Mouse (Mus musculus): ENCODE results near the gene Hmces. TPM values are rescaled to one million over a fixed set of nuclear protein-coding genes. Genes with fewer than 3 reads are reported as not detected.

Gene Hmces
- polyA plus RNA-seq, 1 experiment from 2014 or later: 47.6 TPM

DNA sequence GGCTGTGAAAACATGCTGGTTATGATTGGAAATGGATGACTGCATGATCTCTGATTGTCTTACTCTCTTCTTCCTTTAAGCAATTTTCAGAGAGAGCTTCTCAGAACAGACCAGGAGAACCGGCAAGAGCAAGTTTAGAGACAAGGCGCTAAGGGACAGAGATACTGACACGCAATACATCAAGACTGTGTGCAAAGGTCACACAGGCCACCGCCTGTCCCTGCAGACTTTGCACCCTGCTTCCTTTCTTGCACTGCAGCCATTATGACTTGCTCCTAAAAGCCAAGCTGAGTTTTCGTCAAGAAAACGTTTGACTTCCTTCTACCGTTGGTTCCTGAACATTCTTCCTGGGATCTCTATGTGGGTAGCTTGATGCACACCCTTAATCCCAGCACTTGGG lies 38.2 kb upstream of the Hmces start:
- no peaks in the 10 kb centered on the region for H3K27me3 ChIP-seq (ENCODE audit: control insufficient read depth, insufficient read depth, low read length)
- WGBS: 93% methylated on average over 7 of the region's 7 CpGs

DNA sequence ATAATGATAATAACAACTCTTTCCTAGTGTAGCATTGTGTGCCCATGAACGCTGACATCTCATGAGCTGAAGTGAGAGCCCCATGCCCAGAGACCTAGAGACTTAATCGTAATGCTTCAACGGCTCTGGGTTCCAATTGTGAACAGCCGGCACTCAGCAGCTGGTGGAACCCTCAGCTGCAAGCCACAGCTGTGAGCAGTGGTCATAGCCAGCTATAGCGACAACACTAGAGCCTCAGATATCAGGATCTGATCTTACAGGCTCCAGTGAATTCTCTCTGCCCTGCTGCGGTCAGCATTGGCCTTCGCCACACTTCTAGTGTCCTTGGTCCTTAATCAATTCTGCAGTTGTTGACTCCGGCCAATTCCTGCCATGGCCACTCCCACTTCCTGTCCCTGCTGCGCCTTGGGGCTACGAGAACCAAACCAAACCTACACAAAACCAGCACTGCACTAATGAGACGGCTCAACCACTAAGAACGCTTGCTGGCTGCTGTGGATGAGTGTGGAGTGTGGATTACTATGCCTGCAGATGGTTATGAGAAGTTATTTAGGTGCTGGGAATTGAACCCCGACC lies 37.6 kb upstream of the Hmces start:
- no peak overlapping the region for H3K4me2 ChIP-seq
- no peak overlapping the region for H3K9ac ChIP-seq (ENCODE audit: low read length)
- H3K36me3 ChIP-seq (ENCODE audit: control insufficient read depth, insufficient read depth, low read length): no peaks in the 10 kb centered on the region
- ATAC-seq (ENCODE audit: low FRiP score) (no peak), DNase-seq (ENCODE audit: low spot score, missing footprints) (no peak)
- no peaks in the 10 kb centered on the region for H3K4me1 ChIP-seq (ENCODE audit: control insufficient read depth, insufficient read depth, low read length)
- 84% methylated on average over 13 of the region's 13 CpGs for WGBS
- H3K4me3 ChIP-seq (ENCODE audit: low read depth, low read length): no peak overlapping the region
- H3K9me3 ChIP-seq (ENCODE audit: control insufficient read depth, low read length): no peaks in the 10 kb centered on the region
- no peak overlapping the region for H3K27ac ChIP-seq (ENCODE audit: low read depth, low read length)
- H3K27me3 ChIP-seq (ENCODE audit: control insufficient read depth, insufficient read depth, low read length): no peaks in the 10 kb centered on the region

More for the DNA sequence above, 38.2 kb upstream of the Hmces start:
- Histone ChIP-seq H3K4me2 (no peak overlapping the region), H3K9ac (ENCODE audit: low read length) (no peak overlapping the region), H3K36me3 (ENCODE audit: control insufficient read depth, insufficient read depth, low read length) (no peaks in the 10 kb centered on the region), H3K4me1 (ENCODE audit: control insufficient read depth, insufficient read depth, low read length) (no peaks in the 10 kb centered on the region), H3K27ac (ENCODE audit: low read depth, low read length) (no peak overlapping the region), H3K9me3 (ENCODE audit: control insufficient read depth, low read length) (no peaks in the 10 kb centered on the region), H3K4me3 (ENCODE audit: low read depth, low read length) (no peak overlapping the region)
- no peak for DNase-seq (ENCODE audit: low spot score, missing footprints)
- no peak for ATAC-seq (ENCODE audit: low FRiP score)

DNA sequence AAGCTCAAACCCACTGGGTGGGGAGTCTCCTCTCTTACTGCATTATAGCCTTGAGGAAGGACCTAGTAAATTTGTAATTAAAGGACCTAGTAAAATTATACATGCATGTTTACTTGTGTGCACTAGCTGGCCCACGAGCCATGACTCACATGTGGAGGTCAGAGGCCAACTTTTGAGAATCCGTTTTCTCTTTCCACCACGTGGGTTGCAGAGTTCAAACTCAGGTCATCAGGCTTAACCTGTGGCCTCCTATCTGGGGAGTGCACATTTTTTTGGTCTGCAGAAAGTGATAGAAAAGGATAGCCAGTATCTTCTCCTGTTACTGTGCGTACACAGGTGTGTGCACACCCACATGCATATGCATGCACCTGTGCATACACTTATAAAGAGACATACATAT lies 34.7 kb upstream of the Hmces start:
- 64% methylated on average over 4 of the region's 4 CpGs for WGBS
- H3K4me2 ChIP-seq: no peak overlapping the region
- no peaks in the 10 kb centered on the region for H3K27me3 ChIP-seq (ENCODE audit: control insufficient read depth, insufficient read depth, low read length)
- H3K9me3 ChIP-seq (ENCODE audit: control insufficient read depth, low read length): no peaks in the 10 kb centered on the region
- no peak overlapping the region for H3K4me3 ChIP-seq (ENCODE audit: low read depth, low read length)
- no peak overlapping the region for H3K27ac ChIP-seq (ENCODE audit: low read depth, low read length)
- ATAC-seq (ENCODE audit: low FRiP score) (no peak), DNase-seq (ENCODE audit: low spot score, missing footprints) (no peak)
- no peaks in the 10 kb centered on the region for H3K36me3 ChIP-seq (ENCODE audit: control insufficient read depth, insufficient read depth, low read length)
- no peak overlapping the region for H3K9ac ChIP-seq (ENCODE audit: low read length)
- no peaks in the 10 kb centered on the region for H3K4me1 ChIP-seq (ENCODE audit: control insufficient read depth, insufficient read depth, low read length)

GRCm38 (mm10) chr6:87879628-87880027 lies 34.1 kb upstream of the Hmces start:
- Histone ChIP-seq H3K9ac (ENCODE audit: low read length) (no peak overlapping the region), H3K27ac (ENCODE audit: low read depth, low read length) (no peak overlapping the region), H3K4me3 (ENCODE audit: low read depth, low read length) (no peak overlapping the region), H3K4me2 (no peak overlapping the region), H3K9me3 (ENCODE audit: control insufficient read depth, low read length) (no peaks in the 10 kb centered on the region), H3K27me3 (ENCODE audit: control insufficient read depth, insufficient read depth, low read length) (no peaks in the 10 kb centered on the region), H3K36me3 (ENCODE audit: control insufficient read depth, insufficient read depth, low read length) (no peaks in the 10 kb centered on the region), H3K4me1 (ENCODE audit: control insufficient read depth, insufficient read depth, low read length) (no peaks in the 10 kb centered on the region)
- WGBS: 70% methylated on average over 3 of the region's 3 CpGs
- DNase-seq (ENCODE audit: low spot score, missing footprints): no peak
- no peak for ATAC-seq (ENCODE audit: low FRiP score)

GRCm38 (mm10) chr6:87882221-87882620 lies 31.5 kb upstream of the Hmces start:
- no peaks in the 10 kb centered on the region for H3K36me3 ChIP-seq (ENCODE audit: control insufficient read depth, insufficient read depth, low read length)
- H3K9ac ChIP-seq (ENCODE audit: low read length): no peak overlapping the region
- H3K4me1 ChIP-seq (ENCODE audit: control insufficient read depth, insufficient read depth, low read length): no peaks in the 10 kb centered on the region
- 80% methylated on average over 3 of the region's 3 CpGs for WGBS
- H3K4me2 ChIP-seq: no peak overlapping the region
- no peak overlapping the region for H3K4me3 ChIP-seq (ENCODE audit: low read depth, low read length)
- no peaks in the 10 kb centered on the region for H3K27me3 ChIP-seq (ENCODE audit: control insufficient read depth, insufficient read depth, low read length)
- H3K9me3 ChIP-seq (ENCODE audit: control insufficient read depth, low read length): no peaks in the 10 kb centered on the region
- no peak for DNase-seq (ENCODE audit: low spot score, missing footprints)
- ATAC-seq (ENCODE audit: low FRiP score): no peak
- no peak overlapping the region for H3K27ac ChIP-seq (ENCODE audit: low read depth, low read length)

GRCm38 (mm10) chr6:87882816-87883215 lies 30.9 kb upstream of the Hmces start:
- WGBS: 66% methylated on average over 4 of the region's 4 CpGs

DNA sequence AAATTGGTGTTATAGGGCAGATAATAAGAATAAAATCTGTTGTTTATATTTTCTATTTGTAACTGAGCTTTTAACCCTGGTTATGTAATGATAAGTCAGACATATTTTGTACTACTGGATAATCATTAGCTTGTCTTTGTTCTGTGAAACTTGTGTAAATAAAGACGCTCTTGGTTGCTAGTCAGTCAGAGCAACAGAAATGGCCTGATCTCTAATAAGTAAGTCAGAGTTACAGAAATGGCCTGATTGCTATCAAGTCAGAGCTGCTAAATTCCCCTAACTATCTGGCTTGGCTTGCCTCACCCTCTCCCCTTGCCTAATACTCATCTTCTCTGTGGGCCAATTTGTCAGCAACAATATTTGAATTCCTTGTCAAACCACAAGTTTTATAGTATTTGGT lies 27.0 kb upstream of the Hmces start:
- WGBS: 93% methylated on average over 1 of the region's 1 CpGs
- ATAC-seq (ENCODE audit: low FRiP score) (no peak), DNase-seq (ENCODE audit: low spot score, missing footprints) (no peak)
- Histone ChIP-seq H3K4me2 (no peak overlapping the region), H3K9me3 (ENCODE audit: control insufficient read depth, low read length) (no peaks in the 10 kb centered on the region), H3K9ac (ENCODE audit: low read length) (no peak overlapping the region), H3K27me3 (ENCODE audit: control insufficient read depth, insufficient read depth, low read length) (no peaks in the 10 kb centered on the region), H3K36me3 (ENCODE audit: control insufficient read depth, insufficient read depth, low read length) (peaks cover 5% of the 10 kb centered on the region; the same call in 1 of the 2 replicates), H3K4me3 (ENCODE audit: low read depth, low read length) (no peak overlapping the region), H3K4me1 (ENCODE audit: control insufficient read depth, insufficient read depth, low read length) (peaks cover 8% of the 10 kb centered on the region), H3K27ac (ENCODE audit: low read depth, low read length) (no peak overlapping the region)

More at GRCm38 (mm10) chr6:87882816-87883215, 30.9 kb upstream of the Hmces start:
- ATAC-seq (ENCODE audit: low FRiP score) (no peak), DNase-seq (ENCODE audit: low spot score, missing footprints) (no peak)
- Histone ChIP-seq H3K4me2 (no peak overlapping the region), H3K9ac (ENCODE audit: low read length) (no peak overlapping the region), H3K36me3 (ENCODE audit: control insufficient read depth, insufficient read depth, low read length) (no peaks in the 10 kb centered on the region), H3K9me3 (ENCODE audit: control insufficient read depth, low read length) (no peaks in the 10 kb centered on the region), H3K27me3 (ENCODE audit: control insufficient read depth, insufficient read depth, low read length) (no peaks in the 10 kb centered on the region), H3K4me1 (ENCODE audit: control insufficient read depth, insufficient read depth, low read length) (no peaks in the 10 kb centered on the region), H3K27ac (ENCODE audit: low read depth, low read length) (no peak overlapping the region), H3K4me3 (ENCODE audit: low read depth, low read length) (no peak overlapping the region)

GRCm38 (mm10) chr6:87887594-87888233 lies 26.0 kb upstream of the Hmces start, which contains the start of gene Copg1:
Copg1 (plus strand) TSS chr6:87887814.
- WGBS: under 1% methylated on average over 31 of the region's 31 CpGs
- Histone ChIP-seq H3K36me3 (ENCODE audit: control insufficient read depth, insufficient read depth, low read length) (peaks cover 9% of the 10 kb centered on the region), H3K27ac (ENCODE audit: low read depth, low read length) (peak within 1 kb of the TSS; percentile 44; the same call in 1 of the 2 replicates), H3K4me2 (peak within 1 kb of the TSS; percentile 75), H3K4me1 (ENCODE audit: control insufficient read depth, insufficient read depth, low read length) (peaks cover 8% of the 10 kb centered on the region), H3K9me3 (ENCODE audit: control insufficient read depth, low read length) (no peaks in the 10 kb centered on the region), H3K27me3 (ENCODE audit: control insufficient read depth, insufficient read depth, low read length) (no peaks in the 10 kb centered on the region), H3K4me3 (ENCODE audit: low read depth, low read length) (peak within 1 kb of the TSS; percentile 75), H3K9ac (ENCODE audit: low read length) (peak within 1 kb of the TSS; percentile 86)
- DNase-seq (ENCODE audit: low spot score, missing footprints) (peak; percentile 100), ATAC-seq (ENCODE audit: low FRiP score) (peak; percentile 97)

GRCm38 (mm10) chr6:87893931-87894330 lies 19.8 kb upstream of the Hmces start:
- no peak for ATAC-seq (ENCODE audit: low FRiP score)
- Histone ChIP-seq H3K9me3 (ENCODE audit: control insufficient read depth, low read length) (no peaks in the 10 kb centered on the region), H3K36me3 (ENCODE audit: control insufficient read depth, insufficient read depth, low read length) (peaks cover 25% of the 10 kb centered on the region), H3K27me3 (ENCODE audit: control insufficient read depth, insufficient read depth, low read length) (no peaks in the 10 kb centered on the region), H3K4me2 (no peak overlapping the region), H3K4me1 (ENCODE audit: control insufficient read depth, insufficient read depth, low read length) (peaks cover under 1% of the 10 kb centered on the region; the same call in 1 of the 2 replicates), H3K27ac (ENCODE audit: low read depth, low read length) (no peak overlapping the region), H3K4me3 (ENCODE audit: low read depth, low read length) (no peak overlapping the region), H3K9ac (ENCODE audit: low read length) (no peak overlapping the region)
- 91% methylated on average over 7 of the region's 7 CpGs for WGBS
- DNase-seq (ENCODE audit: low spot score, missing footprints): no peak
